Mouse (Mus musculus) erythroblast, embryonic 14.5 days (primary cell): Measurements from ENCODE around the gene Kcng3. TPM values are rescaled to one million over a fixed set of nuclear protein-coding genes. Genes with fewer than 3 reads are reported as not detected.

Experiments used
- H3K27me3 ChIP-seq: 2 replicates; pipeline ENCODE4 v1.6.1; 2012; ENCODE audit warnings: inconsistent platforms; ENCODE audit not compliant: control insufficient read depth
- H3K36me3 ChIP-seq: 2 replicates; pipeline ENCODE4 v1.6.1; 2012; ENCODE audit warnings: mild to moderate bottlenecking, inconsistent platforms; ENCODE audit not compliant: control insufficient read depth
- H3K4me1 ChIP-seq: 2 replicates; pipeline ENCODE4 v1.6.1; 2012; ENCODE audit warnings: inconsistent platforms; ENCODE audit not compliant: control insufficient read depth
- H3K4me3 ChIP-seq: replicated peaks from 2 replicates; pipeline ENCODE3; 2012; ENCODE audit warnings: moderate library complexity, mild to moderate bottlenecking, inconsistent platforms
- H3K9me3 ChIP-seq: 2 replicates; pipeline ENCODE4 v1.6.1; 2012; ENCODE audit warnings: low read length, inconsistent platforms, mixed read lengths; ENCODE audit not compliant: control insufficient read depth
- GATA1 ChIP-seq: IDR thresholded peaks from 2 replicates; pipeline ENCODE4 v1.6.1; 2012; ENCODE audit warnings: low read length, inconsistent platforms, mixed read lengths
- TAL1 ChIP-seq: IDR thresholded peaks from 3 replicates; pipeline ENCODE4 v1.6.1; 2012; ENCODE audit warnings: low read length, inconsistent platforms, mixed read lengths
- polyA plus RNA-seq: library from polyadenylated mRNA; stranded (reverse); fragments of >175 nt; gene quantifications from 2 replicates; pipeline ENCODE4 v1.2.3, GENCODE M21; 2012

The Kcng3 gene
- polyA plus RNA-seq, 1 experiment = not detected

GRCm38 (mm10) chr17:83637393-83637792 lies 5.7 kb upstream of the Kcng3 start:
- Histone ChIP-seq H3K9me3 (peaks cover 3% of the 10 kb centered on the region), H3K36me3 (no peaks in the 10 kb centered on the region), H3K4me3 (no peak overlapping the region), H3K27me3 (peaks cover 35% of the 10 kb centered on the region), H3K4me1 (peaks cover 27% of the 10 kb centered on the region)
- TF ChIP-seq GATA1 = no peak
- TF ChIP-seq TAL1 = no peak

DNA sequence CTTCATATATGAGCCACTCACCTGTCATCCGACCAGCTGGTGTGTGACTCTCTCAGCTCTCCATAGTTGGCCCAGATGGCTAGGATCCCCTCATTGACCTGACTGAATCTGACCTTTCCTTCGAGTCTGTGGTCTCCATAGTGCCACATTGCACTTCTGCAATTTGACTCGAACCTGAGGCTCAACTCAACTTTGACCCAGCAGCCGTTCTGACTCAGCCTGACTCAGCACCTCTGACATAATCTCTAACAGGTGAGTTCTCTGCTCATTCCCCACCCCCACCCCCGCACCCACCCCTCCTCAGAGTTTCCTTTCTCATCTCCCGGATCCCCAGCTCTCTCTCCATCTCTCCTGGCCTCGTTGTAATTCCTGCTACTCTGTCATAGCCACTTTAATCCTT lies 4.7 kb upstream of the Kcng3 start:
- peaks cover 35% of the 10 kb centered on the region for H3K4me1 ChIP-seq
- TF ChIP-seq TAL1 = no peak
- TF ChIP-seq GATA1 = no peak
- H3K36me3 ChIP-seq = no peaks in the 10 kb centered on the region
- H3K9me3 ChIP-seq = peaks cover 3% of the 10 kb centered on the region
- H3K27me3 ChIP-seq = peaks cover 44% of the 10 kb centered on the region
- H3K4me3 ChIP-seq = no peak overlapping the region

DNA sequence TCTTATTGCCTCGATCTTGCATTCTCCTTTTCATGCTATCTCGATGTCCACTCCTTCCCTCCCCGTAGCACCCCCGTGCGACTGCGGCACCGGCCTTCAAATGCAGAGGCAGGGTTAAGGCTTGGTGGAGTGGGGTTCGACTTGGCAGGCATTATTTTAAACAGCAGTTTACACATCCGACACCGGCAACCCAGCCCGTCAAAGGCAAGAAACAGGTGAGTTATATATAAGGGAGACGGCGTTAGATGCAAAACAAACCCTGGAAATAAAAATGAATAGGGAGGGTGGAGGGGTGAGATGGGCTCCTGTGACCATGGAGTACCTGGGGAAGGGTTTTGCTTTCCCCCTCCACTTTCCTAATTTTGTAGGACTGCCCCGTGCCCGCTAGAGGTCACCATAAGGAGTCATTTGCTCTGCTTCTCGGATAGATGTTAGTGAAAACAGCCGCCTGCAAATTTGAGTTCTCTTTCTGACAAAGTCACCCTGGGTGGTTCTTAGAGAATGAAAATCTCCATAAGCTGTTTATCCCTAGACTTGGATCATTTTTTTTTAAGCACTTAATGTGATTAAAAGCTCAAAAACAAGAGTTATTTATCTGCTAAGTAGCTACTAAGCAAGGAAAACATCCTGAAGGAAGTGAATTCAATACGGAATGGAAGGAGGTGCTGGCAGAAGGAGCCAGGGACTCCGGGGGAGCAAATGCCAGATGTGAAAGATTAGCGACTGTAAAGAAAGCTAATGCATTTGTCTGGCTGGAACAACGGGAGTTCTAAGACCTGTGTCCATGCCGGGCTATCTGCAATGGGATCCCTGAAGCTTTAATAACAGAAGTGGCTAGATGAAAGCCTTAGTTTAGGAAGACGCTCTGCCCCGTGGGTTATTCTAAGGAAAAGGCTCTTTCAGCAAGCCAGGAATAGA lies 1.2 kb upstream of the Kcng3 start:
- peaks cover 11% of the 10 kb centered on the region for H3K9me3 ChIP-seq
- H3K27me3 ChIP-seq = peaks cover 80% of the 10 kb centered on the region
- peak overlapping the region; percentile 58 for H3K4me3 ChIP-seq
- peaks cover 26% of the 10 kb centered on the region for H3K4me1 ChIP-seq
- no peaks in the 10 kb centered on the region for H3K36me3 ChIP-seq
- no peak for TF ChIP-seq TAL1
- no peak for TF ChIP-seq GATA1

- H3K4me3 ChIP-seq = peak overlapping the region; percentile 58
Measured at GRCm38 (mm10) chr17:83630787-83631678, 662 bp downstream of the Kcng3 start.

GRCm38 (mm10) chr17:83613907-83614306 lies 17.8 kb downstream of the Kcng3 start:
- Histone ChIP-seq H3K36me3 (no peaks in the 10 kb centered on the region), H3K4me3 (no peak overlapping the region), H3K9me3 (peaks cover 4% of the 10 kb centered on the region), H3K27me3 (no peaks in the 10 kb centered on the region), H3K4me1 (no peaks in the 10 kb centered on the region)
- TF ChIP-seq TAL1 (no peak), GATA1 (no peak)

More at GRCm38 (mm10) chr17:83630787-83631678, 662 bp downstream of the Kcng3 start:
- peaks cover 15% of the 10 kb centered on the region; the same call in 1 of the 2 replicates for H3K9me3 ChIP-seq
- H3K27me3 ChIP-seq = peaks cover 98% of the 10 kb centered on the region
- H3K4me1 ChIP-seq = peaks cover 26% of the 10 kb centered on the region
- H3K36me3 ChIP-seq = no peaks in the 10 kb centered on the region
- TF ChIP-seq TAL1 (no peak), GATA1 (no peak)

DNA sequence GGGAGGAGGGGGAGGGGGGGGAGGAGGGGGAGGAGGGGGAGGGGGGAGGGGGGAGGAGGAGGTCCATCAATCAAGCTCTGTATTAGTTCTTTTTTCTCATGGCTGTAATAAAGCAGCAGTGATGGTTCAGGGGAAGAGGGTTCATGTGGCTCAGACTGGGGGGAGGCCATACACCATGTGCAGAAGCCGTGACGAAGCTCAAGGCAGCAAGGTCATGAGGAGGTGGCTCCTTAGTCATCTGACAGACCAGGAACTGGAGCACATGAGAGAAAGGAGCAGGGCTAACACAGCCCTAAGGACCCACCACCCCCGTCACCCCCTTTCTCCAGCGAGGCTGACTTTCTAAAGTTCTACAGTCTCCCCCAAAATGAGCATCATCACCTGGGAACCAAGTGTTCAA lies 22.2 kb downstream of the Kcng3 start:
- Histone ChIP-seq H3K27me3 (no peaks in the 10 kb centered on the region), H3K4me1 (no peaks in the 10 kb centered on the region), H3K9me3 (peaks cover 4% of the 10 kb centered on the region), H3K36me3 (no peaks in the 10 kb centered on the region), H3K4me3 (no peak overlapping the region)
- no peak for TF ChIP-seq GATA1
- TF ChIP-seq TAL1 = no peak

GRCm38 (mm10) chr17:83600976-83601375 lies 30.7 kb downstream of the Kcng3 start:
- Histone ChIP-seq H3K4me3 (no peak overlapping the region), H3K36me3 (no peaks in the 10 kb centered on the region), H3K9me3 (no peaks in the 10 kb centered on the region), H3K4me1 (no peaks in the 10 kb centered on the region), H3K27me3 (no peaks in the 10 kb centered on the region)
- TF ChIP-seq GATA1 = no peak
- no peak for TF ChIP-seq TAL1

- no peaks in the 10 kb centered on the region for H3K4me1 ChIP-seq
- no peaks in the 10 kb centered on the region for H3K36me3 ChIP-seq
- H3K4me3 ChIP-seq = no peak overlapping the region
- peaks cover 2% of the 10 kb centered on the region; the same call in 1 of the 2 replicates for H3K9me3 ChIP-seq
- TF ChIP-seq GATA1 (no peak), TAL1 (no peak)
- H3K27me3 ChIP-seq = no peaks in the 10 kb centered on the region
Measured at GRCm38 (mm10) chr17:83595966-83596365, 35.7 kb downstream of the Kcng3 start.

GRCm38 (mm10) chr17:83594526-83594925 lies 37.2 kb downstream of the Kcng3 start:
- Histone ChIP-seq H3K4me3 (no peak overlapping the region), H3K36me3 (no peaks in the 10 kb centered on the region), H3K9me3 (peaks cover 5% of the 10 kb centered on the region; the same call in 1 of the 2 replicates), H3K4me1 (no peaks in the 10 kb centered on the region; the same call in 1 of the 2 replicates), H3K27me3 (no peaks in the 10 kb centered on the region)
- TF ChIP-seq GATA1 = no peak
- TF ChIP-seq TAL1 = no peak
